Mouse (Mus musculus): ENCODE data around the gene Ifnk. TPM values are rescaled to one million over a fixed set of nuclear protein-coding genes. Genes with fewer than 3 reads are reported as not detected.

Gene Ifnk
- total and polyA plus RNA-seq, 3 experiments = not detected

- H3K27ac ChIP-seq (ENCODE audit: control insufficient read depth, low read depth, low read length) = no peak overlapping the region
- no peak overlapping the region for H3K9ac ChIP-seq (ENCODE audit: control insufficient read depth, low read depth, low read length, poor library complexity, severe bottlenecking)
- H3K27me3 ChIP-seq (ENCODE audit: control insufficient read depth in 1 of 2, insufficient read depth in 2 of 2, low read length in 2 of 2) = no peaks in the 10 kb centered on the region
- DNase-seq (ENCODE audit: low read depth, low spot score) = no peak
- peaks cover 0 to 3% of the 10 kb centered on the region in 2 experiments; a peak in 1 of 4 replicates for H3K36me3 ChIP-seq (ENCODE audit: control insufficient read depth in 1 of 2, insufficient read depth in 2 of 2, low read length in 2 of 2)
- no peak overlapping the region for H3K4me3 ChIP-seq (ENCODE audit: control insufficient read depth in 1 of 2, insufficient read depth in 1 of 2, low read depth in 2 of 2, low read length in 2 of 2)
- H3K79me2 ChIP-seq (ENCODE audit: control insufficient read depth, insufficient read depth, low read length, poor library complexity) = no peaks in the 10 kb centered on the region
- no peak for TF ChIP-seq E2F4 (IDR thresholded peaks at IDR 0.05; ENCODE audit: borderline replicate concordance, low read depth, low read length)
- no peak for TF ChIP-seq NRF1 (IDR thresholded peaks at IDR 0.05; ENCODE audit: insufficient read depth, low read depth, low read length, poor library complexity, severe bottlenecking)
- no peak for TF ChIP-seq SMC3 (IDR thresholded peaks at IDR 0.05; ENCODE audit: low read depth, low read length)
- TF ChIP-seq JUND (IDR thresholded peaks at IDR 0.05; ENCODE audit: low read depth, low read length) = no peak
- TF ChIP-seq NELFE (IDR thresholded peaks at IDR 0.05; ENCODE audit: low read depth, low read length) = no peak
- TF ChIP-seq CTCF (IDR thresholded peaks at IDR 0.05 in 2 of 3, conservative IDR thresholded peaks at IDR 0.05 in 1 of 3; ENCODE audit: control insufficient read depth in 1 of 3, insufficient read depth in 1 of 3, low read depth in 2 of 3, low read length in 3 of 3, poor library complexity in 1 of 3, severe bottlenecking in 1 of 3) = no peak
- no peak for TF ChIP-seq MXI1 (IDR thresholded peaks at IDR 0.05; ENCODE audit: low read depth, low read length)
- no peak for TF ChIP-seq MYC (IDR thresholded peaks at IDR 0.05; ENCODE audit: low read depth, low read length)
- TF ChIP-seq ETS1 (IDR thresholded peaks at IDR 0.05; ENCODE audit: low read depth, low read length) = no peak
- no peak for TF ChIP-seq ZNF384 (IDR thresholded peaks at IDR 0.05; ENCODE audit: low read depth, low read length)
- TF ChIP-seq POLR2AphosphoS2 (IDR thresholded peaks at IDR 0.05; ENCODE audit: low read length) = no peak
- TF ChIP-seq USF2 (IDR thresholded peaks at IDR 0.05; ENCODE audit: borderline replicate concordance in 1 of 2, insufficient read depth in 1 of 2, low read depth in 1 of 2, low read length in 2 of 2) = no peak
- TF ChIP-seq HCFC1 (IDR thresholded peaks at IDR 0.05; ENCODE audit: low read depth, low read length) = no peak
- TF ChIP-seq UBTF (IDR thresholded peaks at IDR 0.05; ENCODE audit: borderline replicate concordance, insufficient read depth, low read depth, low read length) = no peak
- TF ChIP-seq TCF12 (IDR thresholded peaks at IDR 0.05; ENCODE audit: low read depth, low read length) = no peak
- no peak for TF ChIP-seq TBP (IDR thresholded peaks at IDR 0.05; ENCODE audit: low read depth, low read length)
- no peak for TF ChIP-seq POLR2AphosphoS5 (IDR thresholded peaks at IDR 0.05; ENCODE audit: borderline replicate concordance, low read depth, low read length)
- no peak for TF ChIP-seq CHD1 (IDR thresholded peaks at IDR 0.05; ENCODE audit: low read depth, low read length)
- no peaks in the 10 kb centered on the region for H3K4me1 ChIP-seq (ENCODE audit: control insufficient read depth in 1 of 2, insufficient read depth in 2 of 2, low read length in 2 of 2)
- no peaks in the 10 kb centered on the region for H3K9me3 ChIP-seq (replicated peaks; ENCODE audit: insufficient read depth, low read length)
These were observed 6.1 kb upstream of the Ifnk start for GRCm38 (mm10) chr4:35145726-35146125.

GRCm38 (mm10) chr4:35146597-35146996 lies 5.3 kb upstream of the Ifnk start:
- Histone ChIP-seq H3K36me3 (ENCODE audit: control insufficient read depth in 1 of 2, insufficient read depth in 2 of 2, low read length in 2 of 2) (peaks cover 0 to 3% of the 10 kb centered on the region in 2 experiments; a peak in 1 of 4 replicates), H3K27me3 (ENCODE audit: control insufficient read depth in 1 of 2, insufficient read depth in 2 of 2, low read length in 2 of 2) (no peaks in the 10 kb centered on the region), H3K79me2 (ENCODE audit: control insufficient read depth, insufficient read depth, low read length, poor library complexity) (no peaks in the 10 kb centered on the region), H3K9me3 (replicated peaks; ENCODE audit: insufficient read depth, low read length) (no peaks in the 10 kb centered on the region), H3K4me3 (ENCODE audit: control insufficient read depth in 1 of 2, insufficient read depth in 1 of 2, low read depth in 2 of 2, low read length in 2 of 2) (no peak overlapping the region), H3K27ac (ENCODE audit: control insufficient read depth, low read depth, low read length) (no peak overlapping the region), H3K4me1 (ENCODE audit: control insufficient read depth in 1 of 2, insufficient read depth in 2 of 2, low read length in 2 of 2) (no peaks in the 10 kb centered on the region), H3K9ac (ENCODE audit: control insufficient read depth, low read depth, low read length, poor library complexity, severe bottlenecking) (no peak overlapping the region)
- no peak for TF ChIP-seq ZMIZ1 (IDR thresholded peaks at IDR 0.05; ENCODE audit: low read depth, low read length)
- no peak for TF ChIP-seq USF1 (IDR thresholded peaks at IDR 0.05; ENCODE audit: low read depth, low read length)
- TF ChIP-seq BHLHE40 (IDR thresholded peaks at IDR 0.05; ENCODE audit: borderline replicate concordance, low read depth, low read length) = no peak
- TF ChIP-seq SIN3A (IDR thresholded peaks at IDR 0.05; ENCODE audit: low read length) = no peak
- DNase-seq (ENCODE audit: low read depth, low spot score) = no peak
